Mouse (Mus musculus) thymus, postnatal 14 days (tissue): ENCODE measurements around the gene Rbfox1.

ENCODE experiments used
- DNase-seq: peaks from one replicate; pipeline ENCODE4 v3.0.0; 2021

Rbfox1 gene

DNA sequence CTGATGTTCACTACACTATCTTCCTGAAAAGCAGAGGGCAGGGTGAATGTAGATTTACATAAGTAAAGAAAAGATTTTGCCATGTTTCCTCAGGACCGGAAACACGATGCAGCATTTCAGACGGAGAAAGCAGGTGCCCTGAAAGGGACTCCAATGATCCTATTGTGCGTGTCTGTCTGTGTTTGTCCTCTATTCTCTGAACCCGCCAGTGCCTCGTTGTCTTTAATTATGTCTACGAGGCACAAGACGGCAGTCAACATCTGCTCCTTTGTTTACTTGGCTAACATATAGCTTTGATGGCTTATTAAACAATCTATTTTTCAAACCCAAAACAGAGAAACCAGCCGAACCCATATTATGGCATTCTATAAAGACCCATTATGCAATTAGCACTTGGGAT, 1167.3 kb downstream of the Rbfox1 start:
- DNase-seq = no peak

DNA sequence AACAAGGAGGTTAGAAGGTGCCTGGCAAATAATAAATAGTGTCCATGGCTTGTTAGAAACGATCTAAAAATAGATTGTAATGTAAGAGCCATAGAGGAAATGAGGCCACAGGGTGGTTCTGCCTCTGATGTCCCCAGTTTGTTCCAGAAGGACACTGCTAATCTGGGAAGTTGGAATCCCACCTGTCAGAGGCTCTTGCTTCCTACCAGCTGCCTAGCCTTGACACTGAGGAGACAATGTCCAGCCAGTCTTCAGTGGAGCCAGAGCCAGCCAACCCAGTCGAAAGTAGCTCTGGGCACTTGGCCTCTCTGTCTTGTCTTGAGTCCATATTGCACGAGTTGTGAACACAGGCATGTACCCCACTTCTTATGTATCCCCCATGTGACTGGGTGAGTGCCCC, 1172.6 kb downstream of the Rbfox1 start:
- DNase-seq = no peak

DNA sequence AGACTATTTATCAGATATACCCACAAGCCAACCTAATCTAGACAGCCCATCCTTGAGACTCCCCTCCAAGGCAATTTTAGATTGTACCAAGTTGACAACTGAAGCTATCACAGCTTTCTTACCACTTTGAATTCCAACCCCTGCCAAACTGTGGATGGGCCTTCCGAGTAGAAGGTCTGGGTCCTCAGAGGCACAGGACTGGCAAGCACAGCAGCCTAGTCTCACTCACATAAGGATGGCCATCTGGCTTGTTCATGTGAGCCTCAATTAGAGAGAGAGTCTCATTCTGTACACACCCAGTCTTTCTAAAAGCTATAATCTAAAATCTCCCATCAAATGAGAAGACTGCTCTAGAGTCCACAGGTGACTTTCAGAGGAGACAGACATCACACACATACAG, 1173.4 kb downstream of the Rbfox1 start:
- DNase-seq = no peak

DNA sequence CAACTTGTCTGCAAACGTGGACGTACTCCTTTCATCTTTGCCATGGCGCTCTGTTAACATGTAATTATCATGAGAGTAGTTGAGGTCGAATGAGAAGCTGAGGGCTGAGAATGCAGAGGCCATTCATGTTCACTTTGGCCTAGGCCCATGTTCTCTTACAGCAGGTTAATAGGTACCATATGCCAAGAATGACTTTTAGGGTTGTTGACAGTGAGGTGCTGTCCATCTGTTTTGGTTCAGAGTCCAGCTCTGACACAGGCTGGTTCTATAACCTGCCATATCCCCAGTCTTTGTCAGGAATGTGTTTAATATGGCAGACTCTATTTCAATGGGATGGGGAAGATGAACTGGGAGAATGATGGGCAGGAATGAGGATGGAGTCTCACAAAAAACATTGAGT, 1174.4 kb downstream of the Rbfox1 start:
- no peak for DNase-seq

DNA sequence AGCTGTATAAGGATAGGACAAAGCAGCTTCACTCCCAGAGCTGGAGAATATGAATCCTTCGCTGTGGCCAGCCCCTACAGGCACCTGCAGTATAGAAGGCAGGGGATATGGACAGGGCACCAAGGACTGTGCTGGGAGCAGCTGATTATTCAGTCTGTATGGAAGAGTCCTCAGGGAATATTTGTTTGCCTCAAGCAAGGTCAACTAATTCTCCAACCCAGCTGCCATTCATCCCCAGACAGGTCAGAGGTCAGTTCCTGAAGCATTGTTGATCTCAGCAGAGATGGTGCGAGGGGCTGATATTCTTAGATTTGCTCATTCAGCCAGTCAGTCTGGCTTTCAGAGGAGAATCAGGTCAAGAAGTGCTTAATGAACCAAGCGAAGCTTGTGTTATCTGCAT, 1175.7 kb downstream of the Rbfox1 start:
- DNase-seq = no peak

DNA sequence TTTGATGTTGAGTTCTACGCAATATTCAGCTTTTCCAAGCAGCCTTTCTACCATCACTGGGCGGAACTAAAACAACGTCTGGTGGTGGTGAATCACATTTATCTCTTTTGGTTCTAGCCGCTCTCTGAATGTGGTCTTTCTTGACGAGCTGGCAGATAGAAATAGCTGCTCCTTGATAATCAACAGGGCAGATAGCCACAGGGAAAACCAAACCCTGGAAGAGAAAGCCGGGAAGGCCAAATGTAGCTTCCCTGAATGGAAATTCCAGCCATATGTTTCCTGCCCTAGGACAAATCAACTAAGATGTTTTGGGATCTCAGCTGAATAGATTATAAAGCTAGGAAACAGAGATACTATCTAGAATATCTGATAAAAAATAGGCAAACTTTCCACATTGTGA, 1177.4 kb downstream of the Rbfox1 start:
- no peak for DNase-seq

DNA sequence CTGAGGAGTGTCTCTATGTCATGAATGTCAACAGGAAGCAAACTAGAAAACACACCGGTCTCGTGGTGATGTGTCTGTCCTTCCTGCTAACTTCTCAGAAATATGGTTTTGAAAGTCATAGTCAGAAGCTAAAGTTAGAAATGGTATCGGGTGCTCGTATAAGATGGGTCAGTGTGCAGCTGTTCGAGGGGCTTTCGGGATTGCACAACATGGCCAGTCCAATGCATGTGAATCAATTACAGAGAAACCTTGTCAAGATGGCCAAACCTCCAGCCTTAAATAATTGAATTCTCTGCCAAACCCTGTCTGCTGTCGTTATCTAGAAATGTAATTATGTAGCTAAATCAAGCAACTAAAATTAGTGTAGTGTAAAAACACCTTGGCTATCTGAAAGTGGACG, 1182.0 kb downstream of the Rbfox1 start:
- no peak for DNase-seq

DNA sequence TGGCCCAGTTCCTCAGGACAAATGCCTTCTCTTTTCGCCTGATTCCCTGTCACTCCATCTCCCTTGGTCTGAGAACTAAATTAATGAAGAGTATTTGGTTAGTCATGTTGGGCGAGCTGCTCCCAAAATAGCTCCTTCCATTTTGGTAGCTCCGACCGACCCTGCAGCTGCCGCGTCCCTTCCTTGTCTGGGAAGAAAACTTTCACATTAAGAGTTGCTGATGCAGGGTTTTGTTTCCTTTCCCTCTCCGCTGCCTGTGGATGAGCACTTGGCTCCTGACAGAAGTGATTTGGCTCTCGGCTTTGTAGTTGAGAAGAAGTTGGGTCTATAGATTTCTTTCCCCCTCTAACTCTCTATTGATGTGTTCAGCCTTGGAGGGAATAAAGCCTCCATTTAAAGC, 1184.4 kb downstream of the Rbfox1 start:
- DNase-seq = no peak

DNA sequence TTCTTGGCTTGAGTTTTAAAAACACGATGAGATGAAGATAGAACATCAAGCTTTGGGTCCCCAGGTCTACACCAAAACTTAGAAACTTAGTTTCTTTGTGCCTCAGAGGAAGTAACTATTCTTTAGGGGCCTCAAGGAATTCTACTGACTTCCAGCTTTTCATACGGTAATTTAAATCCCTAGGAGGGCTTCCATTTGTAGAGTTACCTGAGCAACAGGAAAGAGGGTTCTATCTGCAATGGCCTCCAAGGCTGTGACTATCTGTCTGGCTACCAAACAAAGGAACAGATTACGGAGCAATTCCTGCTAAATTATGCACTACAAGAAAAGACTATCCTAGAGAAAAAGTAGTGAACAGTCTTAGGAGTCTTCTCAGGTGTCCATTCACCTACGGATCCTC, 1189.6 kb downstream of the Rbfox1 start:
- DNase-seq = no peak

DNA sequence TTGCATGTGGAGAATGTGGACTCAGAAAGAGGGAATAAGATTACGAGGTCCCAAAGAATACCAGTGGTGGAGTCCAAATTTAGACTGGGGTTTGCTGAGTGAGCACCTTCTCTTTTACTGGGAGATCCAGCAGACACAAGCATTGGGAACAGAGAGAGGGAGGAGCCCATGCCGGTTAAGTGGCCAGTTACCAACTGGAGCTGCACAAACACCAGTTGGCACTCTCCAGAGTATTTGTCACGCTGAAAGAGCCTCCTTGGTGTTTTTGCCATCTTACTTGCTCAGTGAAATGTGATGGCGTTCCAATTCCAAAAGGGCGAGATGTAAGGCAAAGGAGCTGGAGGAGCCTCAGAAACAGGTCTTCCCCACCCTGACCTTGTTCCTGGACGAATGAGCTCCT, 1190.6 kb downstream of the Rbfox1 start:
- no peak for DNase-seq

DNA sequence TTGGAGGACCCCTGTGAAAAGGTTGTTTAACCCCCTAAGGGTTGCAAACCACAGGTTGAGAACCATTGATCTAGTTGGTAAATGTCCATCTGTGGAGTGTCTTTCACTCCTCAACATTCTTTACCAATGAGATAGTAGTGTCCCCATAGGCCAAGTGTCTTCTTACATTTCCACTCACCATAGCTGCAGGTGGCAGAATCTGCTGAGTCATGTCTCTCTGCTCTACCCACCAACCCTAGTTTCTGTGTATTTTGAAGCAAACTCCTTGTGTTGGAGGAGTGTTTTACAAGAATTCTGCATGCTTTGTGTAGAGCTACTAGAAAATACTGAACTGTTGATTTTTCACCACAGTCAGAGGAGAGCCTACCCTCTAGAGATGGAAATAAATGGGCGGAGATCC, 1191.2 kb downstream of the Rbfox1 start:
- no peak for DNase-seq

DNA sequence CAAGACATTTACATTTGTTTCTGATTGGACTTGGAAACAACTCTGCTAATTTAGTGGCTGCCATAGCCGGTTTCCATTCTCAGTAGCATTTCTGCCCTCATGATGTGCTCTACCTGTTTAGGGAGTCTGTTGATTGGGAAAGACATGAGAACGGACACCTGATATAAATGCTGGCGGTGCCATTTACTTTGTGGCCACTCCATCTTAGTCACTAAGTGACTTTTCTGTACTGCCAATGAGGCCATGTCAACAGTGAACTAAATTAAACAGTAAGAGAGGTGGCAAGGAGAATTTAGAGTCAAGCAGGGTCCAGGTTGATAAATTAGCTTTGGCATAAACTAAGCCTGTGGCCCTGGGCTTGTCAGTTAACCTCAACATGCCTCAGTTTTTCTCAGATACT, 1191.6 kb downstream of the Rbfox1 start:
- no peak for DNase-seq

DNA sequence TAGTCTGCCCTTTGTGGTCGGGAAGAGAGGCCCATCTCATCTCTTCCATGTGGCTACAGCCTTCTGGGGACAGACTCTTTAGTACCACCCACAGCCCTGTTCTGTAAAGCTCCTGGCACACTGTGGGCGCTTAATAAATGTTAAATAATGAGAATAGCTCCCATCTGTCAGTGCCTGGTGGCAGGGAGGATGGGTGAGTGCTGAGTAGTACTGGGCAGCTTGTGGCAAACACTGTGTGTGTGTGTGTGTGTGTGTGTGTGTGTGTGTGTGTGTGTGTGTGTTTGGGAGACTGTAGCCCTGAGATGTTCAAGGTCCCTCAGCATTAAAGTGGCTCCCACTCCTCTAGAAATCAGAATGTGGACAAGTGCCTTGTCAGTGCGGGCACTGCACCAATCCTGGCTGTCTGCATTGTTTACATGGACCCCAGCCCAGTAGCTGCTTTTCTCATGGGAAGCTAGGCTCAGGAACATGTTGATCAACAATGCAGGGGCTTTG, 1196.0 kb downstream of the Rbfox1 start:
- no peak for DNase-seq

DNA sequence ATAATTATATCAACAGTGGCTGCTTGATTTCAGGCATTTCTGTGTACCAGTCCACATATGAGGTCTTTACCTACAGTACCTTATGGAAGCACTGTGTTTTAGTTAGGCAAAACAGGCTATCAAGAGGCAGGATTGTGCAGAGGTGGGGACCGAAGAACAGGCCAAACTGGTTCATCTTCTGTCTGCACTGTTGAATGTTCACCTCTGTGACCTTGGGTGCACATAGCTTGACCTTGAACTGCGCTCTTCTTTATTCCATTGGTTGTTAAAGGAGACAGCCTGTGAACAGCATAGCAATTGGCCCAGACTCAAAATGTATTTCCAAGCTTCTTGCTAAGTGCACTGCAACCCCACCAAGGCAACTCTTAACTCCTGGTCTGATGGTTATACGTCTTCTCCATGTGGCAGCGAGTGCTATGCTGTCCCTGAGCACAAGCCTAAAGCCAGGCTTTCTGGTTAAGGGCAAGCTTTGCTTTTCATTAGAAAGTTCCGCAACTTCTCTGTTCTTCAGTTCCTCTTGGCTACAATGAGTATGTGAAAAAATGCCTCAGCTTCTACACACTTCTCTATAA, 1196.6 kb downstream of the Rbfox1 start:
- no peak for DNase-seq

DNA sequence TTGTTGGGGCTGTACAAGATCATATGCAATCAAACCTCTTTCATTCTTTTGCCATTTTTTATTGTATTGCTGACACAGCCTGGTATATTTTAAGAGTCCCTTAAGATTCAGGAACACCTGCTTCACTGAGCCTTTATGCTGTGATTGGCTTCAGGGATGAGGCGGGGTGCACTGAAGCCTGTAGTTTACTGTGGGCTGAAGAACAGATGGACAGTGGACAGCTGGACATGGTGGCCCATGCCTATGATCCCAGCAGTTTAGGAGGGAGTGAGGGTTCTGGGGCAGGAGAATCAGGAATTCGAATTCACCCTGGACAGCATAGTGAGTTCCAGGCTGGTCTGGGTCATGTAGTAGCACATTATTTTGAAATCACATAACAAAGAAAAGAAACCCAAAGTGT, 1198.8 kb downstream of the Rbfox1 start:
- no peak for DNase-seq

DNA sequence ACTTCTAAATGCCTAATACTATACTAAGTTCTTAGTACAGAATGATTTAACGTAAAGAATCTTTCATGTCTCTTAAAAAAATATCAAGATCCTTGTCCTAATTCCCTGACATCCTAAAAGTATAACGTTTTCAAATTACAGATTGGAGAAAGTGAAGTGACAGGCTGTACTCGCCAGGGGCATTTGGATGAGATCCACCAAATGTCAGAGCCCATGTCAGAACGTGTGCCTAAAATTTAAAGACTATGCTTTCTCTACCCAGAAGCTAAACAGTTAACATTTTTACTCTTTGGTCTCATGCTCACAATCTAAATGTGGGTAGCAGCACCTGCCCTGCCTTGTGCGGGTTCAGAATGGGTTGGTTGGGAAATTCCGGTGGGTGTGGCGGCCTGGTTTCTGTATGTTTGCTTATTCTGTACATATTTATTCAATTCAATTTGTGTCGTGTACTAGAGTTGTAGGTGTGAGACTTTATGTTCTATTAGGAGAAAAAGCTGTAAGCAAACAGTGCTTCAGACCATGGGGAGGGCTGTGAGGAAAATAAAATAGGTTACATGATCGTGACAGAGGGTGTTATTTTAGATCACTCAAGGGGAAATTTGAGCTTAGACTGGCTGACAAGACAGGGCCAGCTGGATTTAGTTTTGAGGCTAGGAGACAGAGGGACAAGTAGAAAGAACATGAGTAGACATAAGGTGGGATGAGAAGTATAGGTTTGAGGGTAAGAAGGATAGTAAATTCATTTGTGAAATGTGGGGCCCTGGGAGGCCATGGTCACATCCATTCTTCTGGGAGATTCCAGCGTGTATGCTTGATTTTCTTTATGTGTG, 1203.7 kb downstream of the Rbfox1 start:
- no peak for DNase-seq

DNA sequence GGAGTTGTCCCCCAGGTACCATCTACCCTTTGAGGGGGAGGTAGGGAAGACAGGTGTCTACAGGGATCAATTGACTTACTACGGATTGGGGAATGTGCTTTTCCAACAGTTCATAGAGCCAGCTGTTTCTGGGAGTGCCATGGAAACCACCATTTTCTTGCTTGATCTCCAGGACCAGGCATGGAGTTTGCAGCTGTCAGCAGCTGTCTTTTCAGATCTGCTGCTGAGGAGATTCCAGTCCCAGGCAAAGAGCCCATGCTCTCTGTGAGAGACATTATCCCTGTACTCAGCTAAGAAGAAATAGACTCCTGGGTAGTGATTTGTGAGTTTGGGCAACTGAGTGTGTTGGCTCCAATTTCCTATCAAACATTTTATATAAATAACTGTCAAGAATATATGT, 1204.3 kb downstream of the Rbfox1 start:
- DNase-seq = no peak

DNA sequence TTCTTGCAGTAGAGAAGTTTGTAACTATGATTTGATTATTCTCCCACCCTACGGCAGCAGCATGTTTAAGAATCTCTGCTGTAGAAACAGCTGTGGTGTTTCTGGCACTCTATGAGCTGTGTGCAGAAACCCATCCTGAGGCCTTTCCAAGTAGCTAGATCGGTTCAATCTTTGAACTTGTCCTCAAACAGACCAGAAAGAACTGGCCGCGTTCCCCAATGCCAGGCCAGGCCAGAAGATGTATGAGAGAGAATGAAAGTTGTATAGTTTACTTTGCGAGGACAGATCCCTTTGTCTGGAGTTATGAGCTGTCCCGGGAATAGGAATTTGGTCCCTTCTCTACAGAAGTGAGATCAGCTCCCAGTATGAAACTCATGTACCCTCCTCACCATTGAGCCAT, 1205.0 kb downstream of the Rbfox1 start:
- DNase-seq = no peak

DNA sequence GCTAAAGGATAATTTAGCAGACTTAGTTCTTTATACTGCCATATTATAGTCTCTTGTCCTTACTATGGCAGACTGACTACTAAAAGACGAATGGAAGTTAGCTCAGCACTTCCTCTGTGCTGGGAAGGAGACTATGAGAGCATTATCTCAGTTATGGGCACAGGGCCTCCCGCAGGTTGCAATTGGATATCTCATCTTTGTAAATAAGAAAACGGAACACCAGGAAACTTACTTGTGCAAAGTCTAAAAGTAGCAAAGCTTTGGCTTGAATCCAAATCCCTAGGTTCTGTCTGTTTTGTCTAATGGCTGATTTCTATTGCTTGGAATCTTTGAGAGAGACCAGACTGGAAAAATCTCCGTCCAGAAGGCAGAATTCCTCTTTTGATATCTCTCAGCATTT, 1207.7 kb downstream of the Rbfox1 start:
- DNase-seq = no peak

DNA sequence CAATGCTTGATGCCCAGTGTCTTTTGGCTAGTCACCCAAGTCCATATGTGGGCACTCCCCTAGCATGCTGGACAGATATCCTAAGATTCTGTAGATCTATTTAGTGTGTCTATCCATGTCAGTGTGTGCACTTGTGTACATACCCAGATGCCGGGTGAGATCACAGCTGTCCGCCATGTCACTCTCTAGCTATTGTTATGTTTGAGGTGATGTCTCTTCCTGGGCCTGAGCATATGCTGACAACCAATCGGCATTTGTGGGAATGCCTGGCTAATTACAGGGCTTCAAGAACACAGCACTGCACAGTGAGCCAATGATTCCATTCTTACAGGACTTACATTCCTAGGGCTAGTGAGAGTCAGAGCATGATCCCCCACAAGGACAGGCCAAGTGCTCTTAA, 1208.5 kb downstream of the Rbfox1 start:
- no peak for DNase-seq

DNA sequence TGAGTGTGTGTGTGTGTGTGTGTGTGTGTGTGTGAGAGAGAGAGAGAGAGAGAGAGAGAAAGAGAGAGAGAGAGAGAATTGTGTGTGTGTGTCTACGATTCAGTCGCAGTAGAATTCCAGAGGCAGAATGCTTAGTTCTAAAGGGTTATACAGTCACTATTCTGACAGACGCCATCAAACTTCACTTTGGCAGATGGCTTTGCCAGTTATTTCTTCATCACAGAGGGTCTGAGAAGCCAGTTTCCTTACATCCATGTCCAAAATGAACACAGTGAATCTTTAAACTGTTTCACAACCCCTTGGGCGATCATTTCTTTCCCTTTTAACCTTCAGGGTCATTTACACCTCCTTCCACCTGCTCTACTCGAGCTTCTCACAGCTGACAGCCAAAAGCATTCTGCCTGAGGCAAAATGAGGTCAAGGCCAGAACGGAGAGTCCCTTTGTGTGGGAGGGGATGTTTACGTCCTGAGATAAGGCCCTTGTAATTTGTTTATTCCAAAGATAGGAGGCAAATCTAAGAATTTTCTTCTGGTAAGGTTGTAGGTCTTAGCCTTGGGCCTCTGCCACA, 1209.1 kb downstream of the Rbfox1 start:
- DNase-seq = no peak

DNA sequence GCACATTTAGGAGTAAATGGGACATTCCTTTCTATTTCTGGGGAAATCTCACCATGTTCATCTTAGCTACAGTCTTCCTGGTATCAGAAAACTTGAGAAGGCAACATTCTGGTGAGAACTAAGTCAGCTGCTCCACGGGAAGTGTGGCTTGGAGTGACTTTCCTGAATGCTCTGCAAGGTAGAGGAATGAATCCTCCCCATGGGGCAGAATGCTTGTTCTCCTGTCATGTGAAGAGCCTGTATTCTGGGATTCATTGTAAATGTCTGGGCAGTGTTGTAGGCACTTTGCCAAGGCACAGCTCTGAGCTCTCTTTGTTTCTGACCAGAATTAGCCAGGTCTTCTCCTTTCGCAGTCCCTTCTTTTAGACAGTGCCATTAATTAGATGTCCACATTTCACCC, 1211.9 kb downstream of the Rbfox1 start:
- no peak for DNase-seq

DNA sequence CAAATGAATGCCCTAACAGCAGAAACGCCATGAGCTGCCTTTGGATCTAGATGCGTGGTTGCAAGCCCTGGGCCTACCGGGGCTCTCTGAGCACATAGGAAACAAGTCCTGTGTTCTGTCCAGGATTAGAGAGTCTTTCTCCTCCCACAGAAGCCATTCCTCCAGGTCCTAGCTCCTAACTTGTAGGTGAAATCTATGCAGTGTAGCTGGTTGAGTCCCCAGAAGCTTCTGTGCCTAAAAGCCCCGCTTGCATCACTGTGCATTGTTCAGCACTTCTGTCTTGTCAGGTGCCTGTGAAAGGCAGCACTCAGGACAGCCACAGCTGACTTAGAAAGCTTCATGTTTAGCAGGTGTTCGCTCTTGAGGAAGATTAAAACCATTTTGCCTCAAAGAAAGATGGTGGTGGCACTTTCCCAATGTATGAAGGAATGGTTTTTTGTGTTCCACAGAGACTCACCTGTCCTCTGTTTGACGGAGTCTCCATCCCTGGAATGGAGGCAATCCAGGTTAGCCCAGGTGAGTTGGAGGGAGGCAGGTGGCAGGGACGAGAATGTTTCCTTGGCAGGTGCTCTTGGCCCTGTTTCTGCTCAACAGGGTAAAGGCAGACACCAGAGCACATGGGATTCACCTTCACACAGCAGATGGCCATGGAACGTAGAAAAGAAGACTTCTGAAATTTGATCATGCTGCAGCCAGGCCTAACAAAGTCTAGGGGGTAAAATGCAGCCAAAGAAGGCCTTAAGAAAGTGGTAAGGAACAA, 1213.0 kb downstream of the Rbfox1 start:
- DNase-seq = no peak
